Mouse (Mus musculus): Measurements from ENCODE around the gene Chn1. TPM values are rescaled to one million over a fixed set of nuclear protein-coding genes. Genes with fewer than 3 reads are reported as not detected.

Gene Chn1
- polyA plus RNA-seq, 1 experiment from 2014 or later: 23.9 TPM

DNA sequence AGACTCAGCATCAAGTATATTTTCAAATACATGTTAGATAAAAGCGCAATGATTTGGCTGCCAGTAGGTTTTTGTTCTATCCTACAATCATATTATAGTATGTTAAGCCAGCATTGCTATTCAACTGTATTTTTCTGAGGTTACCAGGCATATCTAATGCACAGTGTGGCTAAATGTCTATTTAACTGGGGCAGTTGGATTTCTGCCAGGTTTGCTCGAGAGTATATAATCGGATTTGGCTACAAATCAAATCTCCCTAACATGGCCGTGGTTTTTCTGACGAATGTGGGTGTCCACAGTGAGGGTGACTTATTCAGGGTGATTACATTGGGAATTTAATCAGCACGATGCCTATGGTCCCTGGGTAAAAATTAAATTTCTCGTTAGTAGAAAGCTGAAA is 4.7 kb upstream of the Chn1 start:
- H3K4me3 ChIP-seq: no peak overlapping the region
- no peak overlapping the region for H3K4me2 ChIP-seq
- H3K36me3 ChIP-seq: no peaks in the 10 kb centered on the region
- H3K27me3 ChIP-seq: 0 out of 2 replicates have a peak, but pooled peaks cover 6% of the 10 kb centered on the region
- no peak for ATAC-seq (ENCODE audit: insufficient number of reproducible peaks, insufficient read depth, low FRiP score, low TSS enrichment, low read depth)
- 35% methylated on average over 7 of the region's 7 CpGs for WGBS
- H3K9me3 ChIP-seq: no peaks in the 10 kb centered on the region
- peaks cover 20% of the 10 kb centered on the region for H3K4me1 ChIP-seq
- no peak overlapping the region for H3K9ac ChIP-seq
- H3K27ac ChIP-seq: no peak overlapping the region

DNA sequence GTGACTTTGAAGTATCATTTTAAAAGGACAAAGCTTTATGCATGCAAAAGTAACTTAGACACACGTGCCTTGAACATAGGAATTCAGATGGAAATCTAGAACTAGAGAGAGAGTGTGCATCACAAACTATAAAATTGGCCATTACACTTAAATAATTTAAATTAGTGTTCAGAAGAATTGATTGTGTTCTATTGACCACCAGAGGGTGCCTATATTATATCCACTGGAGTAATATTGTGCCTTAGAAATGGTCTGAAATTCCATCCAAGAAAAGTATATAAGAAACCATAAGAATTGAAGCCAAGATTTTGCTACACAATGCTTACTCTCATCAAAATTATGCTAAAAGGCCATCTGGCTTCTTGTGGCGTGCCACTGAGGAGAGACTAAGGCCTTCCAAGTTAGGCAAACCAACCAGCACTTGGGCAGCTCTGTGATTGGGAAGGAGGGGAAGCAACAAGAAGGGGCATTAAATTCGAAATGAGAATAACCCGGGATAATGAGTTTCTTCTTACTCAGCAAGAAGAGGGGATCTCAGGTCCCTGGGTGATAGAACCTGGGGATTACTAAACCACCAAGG is 4.0 kb upstream of the Chn1 start:
- Histone ChIP-seq H3K4me1 (peaks cover 20% of the 10 kb centered on the region), H3K36me3 (no peaks in the 10 kb centered on the region), H3K9me3 (no peaks in the 10 kb centered on the region), H3K4me3 (no peak overlapping the region), H3K9ac (no peak overlapping the region), H3K27ac (no peak overlapping the region), H3K27me3 (0 out of 2 replicates have a peak, but pooled peaks cover 6% of the 10 kb centered on the region), H3K4me2 (no peak overlapping the region)
- no peak for ATAC-seq (ENCODE audit: insufficient number of reproducible peaks, insufficient read depth, low FRiP score, low TSS enrichment, low read depth)
- WGBS: 68% methylated on average over 4 of the region's 4 CpGs

DNA sequence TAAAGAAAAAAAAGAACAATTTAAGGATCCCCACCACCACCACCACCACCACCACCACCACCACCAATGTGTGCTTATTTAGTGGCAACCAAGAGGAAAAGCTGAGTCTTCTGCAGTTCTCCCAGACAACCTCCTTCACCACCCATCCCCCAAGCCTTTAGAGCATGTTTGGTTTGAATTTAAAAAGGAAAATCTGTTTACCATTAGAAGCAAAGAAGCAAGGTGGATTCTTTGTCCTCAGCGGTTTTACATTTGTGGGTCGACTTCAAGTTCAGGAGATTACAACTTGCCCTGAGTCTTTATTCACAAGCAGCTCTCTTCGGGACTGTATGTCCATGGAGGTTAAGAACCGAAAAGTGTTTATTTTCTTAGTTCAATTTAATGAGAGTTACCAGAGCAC is 1.8 kb upstream of the Chn1 start:
- Histone ChIP-seq H3K27me3 (0 out of 2 replicates have a peak, but pooled peaks cover 6% of the 10 kb centered on the region), H3K36me3 (no peaks in the 10 kb centered on the region), H3K4me2 (no peak overlapping the region; the same call in 1 of the 2 replicates), H3K4me1 (peaks cover 30% of the 10 kb centered on the region), H3K4me3 (no peak overlapping the region), H3K9me3 (no peaks in the 10 kb centered on the region), H3K27ac (0 out of 2 replicates have a peak overlapping the region, but pooled peaks have one; percentile 44), H3K9ac (no peak overlapping the region)
- WGBS: 12% methylated on average over 4 of the region's 4 CpGs
- no peak for ATAC-seq (ENCODE audit: insufficient number of reproducible peaks, insufficient read depth, low FRiP score, low TSS enrichment, low read depth)

DNA sequence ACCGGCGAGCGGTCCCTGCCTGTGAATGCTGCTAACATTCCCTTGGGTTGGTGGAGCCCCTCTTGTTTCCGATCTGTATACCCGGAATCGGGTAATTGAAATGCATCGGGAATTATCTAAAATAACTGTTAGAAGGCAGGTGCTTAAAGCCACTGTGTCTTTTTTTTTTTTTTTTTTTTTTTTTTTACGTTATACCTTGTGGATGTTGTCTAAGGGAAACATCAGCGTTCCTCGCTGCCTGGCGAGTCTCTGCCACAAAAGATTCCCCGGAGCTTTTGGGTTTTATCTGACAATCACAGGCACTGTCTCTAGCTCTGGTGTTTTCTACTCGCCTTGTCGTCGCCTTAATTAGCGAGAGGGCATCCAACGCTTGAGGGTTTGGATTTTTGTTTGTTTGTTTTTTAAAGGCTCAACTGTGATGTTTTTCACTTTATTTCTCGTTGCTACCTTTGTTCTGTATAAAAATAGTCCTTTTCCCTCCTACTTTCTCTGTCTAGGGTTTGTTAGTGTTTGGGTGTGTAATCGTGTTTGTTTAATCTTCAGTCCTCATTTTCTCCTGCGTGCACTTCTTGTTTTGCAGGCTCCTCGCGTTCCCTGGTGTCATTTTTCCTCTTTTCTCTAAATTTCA is 651 bp upstream of the Chn1 start:
- Histone ChIP-seq H3K36me3 (no peaks in the 10 kb centered on the region), H3K4me3 (peak overlapping the region; percentile 82), H3K27me3 (0 out of 2 replicates have a peak, but pooled peaks cover 6% of the 10 kb centered on the region), H3K27ac (0 out of 2 replicates have a peak overlapping the region, but pooled peaks have one; percentile 74), H3K9me3 (no peaks in the 10 kb centered on the region), H3K4me1 (peaks cover 30% of the 10 kb centered on the region), H3K9ac (peak overlapping the region; percentile 82), H3K4me2 (peak overlapping the region; percentile 79)
- ATAC-seq (ENCODE audit: insufficient number of reproducible peaks, insufficient read depth, low FRiP score, low TSS enrichment, low read depth): no peak
- WGBS: under 1% methylated on average over 22 of the region's 22 CpGs

DNA sequence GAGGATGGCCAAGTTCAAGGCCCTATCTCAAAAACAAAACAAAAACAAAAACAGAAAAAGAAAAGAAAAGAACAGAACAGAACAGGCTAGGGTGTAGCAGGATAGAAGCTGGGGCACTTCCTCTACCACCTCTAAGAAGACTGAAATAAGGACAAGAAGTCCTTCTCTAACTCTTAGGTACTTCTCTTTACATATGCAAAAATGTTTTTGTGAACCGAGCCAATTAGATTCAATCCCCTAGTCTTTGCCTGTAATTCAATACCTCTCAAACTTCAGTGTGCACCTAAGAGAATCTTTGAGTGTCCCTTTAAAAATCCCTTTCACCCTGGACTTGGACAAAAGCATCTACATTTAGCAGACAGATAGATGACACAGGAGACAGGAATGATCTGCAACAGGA is 2.2 kb downstream of the Chn1 start:
- 0 out of 2 replicates have a peak, but pooled peaks cover 6% of the 10 kb centered on the region for H3K27me3 ChIP-seq
- WGBS: 13% methylated on average over 1 of the region's 1 CpGs
- no peak overlapping the region for H3K9ac ChIP-seq
- H3K4me3 ChIP-seq: no peak overlapping the region
- no peak for ATAC-seq (ENCODE audit: insufficient number of reproducible peaks, insufficient read depth, low FRiP score, low TSS enrichment, low read depth)
- H3K4me1 ChIP-seq: peaks cover 23% of the 10 kb centered on the region
- no peaks in the 10 kb centered on the region for H3K9me3 ChIP-seq
- no peak overlapping the region for H3K27ac ChIP-seq
- no peaks in the 10 kb centered on the region for H3K36me3 ChIP-seq
- H3K4me2 ChIP-seq: peak overlapping the region; percentile 79

DNA sequence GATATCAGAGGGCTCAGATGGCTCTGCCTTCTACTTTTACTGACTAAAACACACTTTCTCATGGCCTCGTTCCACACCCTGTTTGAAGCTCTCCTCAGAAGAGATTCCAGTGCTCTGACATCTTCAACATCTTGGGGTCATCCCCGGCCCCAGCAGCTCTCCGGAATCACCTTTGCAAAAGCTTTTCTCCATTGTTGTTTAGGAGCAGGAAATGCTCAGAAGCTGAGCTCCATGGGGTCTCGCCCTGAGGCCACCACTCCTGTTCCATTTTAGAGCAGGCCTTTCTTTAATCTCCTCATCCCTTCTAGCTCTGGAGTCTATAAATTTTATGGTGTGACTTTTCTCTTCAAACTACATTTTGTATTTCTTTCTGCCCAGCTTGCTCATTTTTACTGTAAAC is 6.5 kb downstream of the Chn1 start:
- no peaks in the 10 kb centered on the region for H3K9me3 ChIP-seq
- H3K9ac ChIP-seq: no peak overlapping the region
- 46% methylated on average over 4 of the region's 4 CpGs for whole genome bisulfite sequencing
- no peak overlapping the region for H3K27ac ChIP-seq
- H3K27me3 ChIP-seq: no peaks in the 10 kb centered on the region
- no peak overlapping the region for H3K4me2 ChIP-seq
- H3K4me3 ChIP-seq: no peak overlapping the region
- no peaks in the 10 kb centered on the region for H3K36me3 ChIP-seq
- peaks cover 10% of the 10 kb centered on the region for H3K4me1 ChIP-seq
- no peak for ATAC-seq (ENCODE audit: insufficient number of reproducible peaks, insufficient read depth, low FRiP score, low TSS enrichment, low read depth)

DNA sequence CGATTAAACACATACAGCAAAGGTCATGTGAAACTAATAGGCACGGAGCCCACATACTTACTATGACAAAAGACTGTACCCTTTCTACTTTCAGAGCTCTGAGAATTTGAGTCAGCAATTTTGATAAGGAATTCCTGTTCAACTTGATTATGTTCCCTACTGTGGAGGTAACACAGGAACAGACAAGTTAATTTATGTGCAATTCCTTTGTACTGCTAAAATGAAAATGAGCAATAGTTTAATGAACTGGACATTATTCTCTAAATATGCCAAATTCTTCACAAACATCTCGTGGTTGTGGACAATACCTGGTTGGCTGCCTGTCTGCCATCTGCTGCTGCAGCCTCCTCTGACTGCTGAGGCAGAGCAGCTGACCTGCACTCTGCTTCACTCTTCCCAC is 11.6 kb downstream of the Chn1 start:
- no peaks in the 10 kb centered on the region for H3K4me1 ChIP-seq
- no peak overlapping the region for H3K9ac ChIP-seq
- no peak for ATAC-seq (ENCODE audit: insufficient number of reproducible peaks, insufficient read depth, low FRiP score, low TSS enrichment, low read depth)
- no peaks in the 10 kb centered on the region for H3K9me3 ChIP-seq
- H3K36me3 ChIP-seq: no peaks in the 10 kb centered on the region
- 80% methylated on average over 3 of the region's 3 CpGs for WGBS
- no peak overlapping the region for H3K27ac ChIP-seq
- no peak overlapping the region for H3K4me2 ChIP-seq
- no peak overlapping the region for H3K4me3 ChIP-seq
- no peaks in the 10 kb centered on the region for H3K27me3 ChIP-seq

DNA sequence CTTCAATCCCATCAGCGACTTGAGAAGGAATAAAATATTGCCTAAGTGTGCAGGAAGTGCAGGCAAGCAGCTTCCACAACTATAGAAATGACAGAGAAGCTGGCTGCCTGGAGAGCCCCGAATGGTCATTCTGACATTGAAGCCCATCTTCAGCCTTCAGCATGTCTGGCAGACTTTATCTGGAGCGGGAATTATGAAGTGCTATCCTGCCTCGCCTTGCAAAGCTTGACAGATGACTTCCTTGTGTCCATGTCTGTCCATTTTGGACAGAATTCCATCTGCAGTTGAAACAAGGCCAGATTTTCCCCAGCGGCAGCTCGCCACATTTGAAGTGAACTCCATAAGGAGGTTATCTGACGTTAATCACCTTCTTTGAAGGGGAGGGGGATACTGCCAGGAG is 15.2 kb downstream of the Chn1 start:
- no peak overlapping the region for H3K9ac ChIP-seq

DNA sequence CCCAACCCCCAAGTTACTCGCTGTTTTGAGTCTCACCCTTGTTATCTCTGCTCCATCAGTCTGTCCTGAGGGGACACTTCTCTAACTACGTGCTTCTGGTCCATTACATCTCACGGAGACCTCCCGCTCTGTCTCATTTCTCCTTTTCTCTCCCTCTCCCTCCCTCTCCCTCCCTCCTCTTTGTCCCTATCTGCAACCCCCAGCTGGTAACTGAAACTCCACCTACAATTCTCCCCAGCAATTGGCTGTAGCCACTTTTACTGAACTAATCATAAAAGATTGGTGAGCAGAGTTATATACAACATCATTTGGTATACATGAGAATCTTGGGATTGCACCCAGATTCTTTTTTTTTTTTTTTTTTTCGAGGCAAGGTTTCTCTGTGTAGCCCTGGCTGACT is 16.1 kb downstream of the Chn1 start:
- H3K27ac ChIP-seq: no peak overlapping the region
- peaks cover 9% of the 10 kb centered on the region; the same call in 1 of the 2 replicates for H3K36me3 ChIP-seq
- no peaks in the 10 kb centered on the region for H3K4me1 ChIP-seq
- 0 out of 2 replicates have a peak, but pooled peaks cover 2% of the 10 kb centered on the region for H3K9me3 ChIP-seq
- no peak overlapping the region for H3K4me3 ChIP-seq
- no peak for ATAC-seq (ENCODE audit: insufficient number of reproducible peaks, insufficient read depth, low FRiP score, low TSS enrichment, low read depth)
- no peak overlapping the region for H3K4me2 ChIP-seq
- no peaks in the 10 kb centered on the region for H3K27me3 ChIP-seq
- 75% methylated on average over 5 of the region's 5 CpGs for WGBS
- H3K9ac ChIP-seq: no peak overlapping the region

More for the DNA sequence above, 15.2 kb downstream of the Chn1 start:
- Histone ChIP-seq H3K9me3 (0 out of 2 replicates have a peak, but pooled peaks cover 2% of the 10 kb centered on the region), H3K4me2 (no peak overlapping the region), H3K36me3 (peaks cover 7% of the 10 kb centered on the region; the same call in 1 of the 2 replicates), H3K4me1 (no peaks in the 10 kb centered on the region), H3K27ac (no peak overlapping the region), H3K4me3 (no peak overlapping the region), H3K27me3 (no peaks in the 10 kb centered on the region)
- no peak for ATAC-seq (ENCODE audit: insufficient number of reproducible peaks, insufficient read depth, low FRiP score, low TSS enrichment, low read depth)
- 91% methylated on average over 7 of the region's 7 CpGs for WGBS

DNA sequence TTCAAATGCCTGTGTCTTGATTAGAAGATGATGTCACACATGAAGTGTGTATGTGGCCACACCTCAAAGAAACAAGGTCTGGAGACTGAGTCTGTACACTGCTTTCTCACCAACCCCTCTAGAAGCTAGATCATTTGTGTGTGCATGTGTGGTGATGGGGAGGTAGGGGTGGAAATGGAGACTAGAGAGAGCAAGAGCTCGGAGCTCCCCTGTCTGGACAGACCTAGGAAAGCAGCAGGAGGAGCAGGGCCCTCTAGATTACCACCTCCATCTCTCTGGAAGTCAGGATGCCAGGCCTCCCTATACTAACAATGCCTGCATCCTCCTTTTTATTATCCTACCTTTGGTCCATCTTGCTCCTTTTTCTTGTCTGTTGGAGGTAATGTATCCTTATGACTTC is 27.8 kb downstream of the Chn1 start:
- no peaks in the 10 kb centered on the region for H3K36me3 ChIP-seq
- H3K27ac ChIP-seq: no peak overlapping the region
- ATAC-seq (ENCODE audit: insufficient number of reproducible peaks, insufficient read depth, low FRiP score, low TSS enrichment, low read depth): no peak
- WGBS: 94% methylated on average over 1 of the region's 1 CpGs
- H3K9me3 ChIP-seq: no peaks in the 10 kb centered on the region
- no peak overlapping the region for H3K4me3 ChIP-seq
- peaks cover 7% of the 10 kb centered on the region; the same call in 1 of the 2 replicates for H3K4me1 ChIP-seq
- no peak overlapping the region for H3K9ac ChIP-seq
- no peak overlapping the region for H3K4me2 ChIP-seq
- H3K27me3 ChIP-seq: no peaks in the 10 kb centered on the region

DNA sequence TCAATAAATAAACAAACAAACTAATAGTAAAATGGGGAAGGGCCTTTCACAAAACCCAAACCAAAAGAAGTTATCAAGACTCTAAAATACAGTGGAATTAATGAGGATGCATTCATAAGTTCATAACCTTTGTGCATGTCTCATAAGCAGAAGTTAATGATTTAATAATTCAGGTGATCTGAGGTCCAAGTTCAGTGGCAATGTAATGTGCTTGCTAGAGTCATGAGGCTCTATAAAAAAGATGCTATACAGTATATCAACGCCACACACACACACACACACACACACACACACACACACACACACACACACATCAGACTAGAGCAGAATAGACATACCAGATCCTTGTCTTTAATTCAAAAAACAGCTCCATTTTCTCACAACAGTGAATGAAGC is 28.8 kb downstream of the Chn1 start:
- Histone ChIP-seq H3K4me3 (no peak overlapping the region), H3K9me3 (no peaks in the 10 kb centered on the region), H3K36me3 (no peaks in the 10 kb centered on the region), H3K27ac (no peak overlapping the region), H3K9ac (no peak overlapping the region), H3K4me2 (no peak overlapping the region), H3K4me1 (peaks cover 7% of the 10 kb centered on the region; the same call in 1 of the 2 replicates), H3K27me3 (no peaks in the 10 kb centered on the region)
- WGBS: 89% methylated on average over 1 of the region's 1 CpGs
- no peak for ATAC-seq (ENCODE audit: insufficient number of reproducible peaks, insufficient read depth, low FRiP score, low TSS enrichment, low read depth)

Measured in embryonic facial prominence, embryonic 13.5 days (tissue).